Mouse (Mus musculus): Measurements from ENCODE around the gene Gm10487. TPM values are rescaled to one million over a fixed set of nuclear protein-coding genes. Genes with fewer than 3 reads are reported as not detected.
"Not testable (repeated sequence)": the region's sequence is repeated elsewhere in the genome, so short reads cannot be mapped to it uniquely, and the experiment has no call there.

Gene Gm10487
- not detected in 2 replicates for polyA plus RNA-seq (2014; fragmentation: Nextera tagmentation; extraction: Ambion mirVana)

DNA sequence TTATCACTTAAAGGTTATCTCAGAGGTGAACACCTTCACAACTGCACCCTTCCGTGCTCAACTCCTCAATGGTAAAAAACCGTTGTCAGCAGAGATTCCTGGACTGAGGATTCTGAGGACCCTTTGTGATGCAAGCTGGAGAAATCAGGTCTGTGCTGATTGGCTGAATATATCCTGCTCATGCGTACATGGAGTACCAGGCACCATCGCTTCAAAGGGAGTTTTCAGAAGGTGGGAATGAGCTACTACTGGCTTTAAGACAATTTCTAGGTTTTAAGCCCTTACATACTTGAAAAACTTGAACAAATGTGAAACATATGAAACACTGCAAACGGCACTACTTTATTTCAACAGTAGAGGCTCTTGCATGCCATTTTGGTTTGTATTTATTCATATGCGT lies at the start of gene Gm10487:
Gene Gm10487 (minus strand): TSS at position 101 of the 400 bp plus-strand sequence.
- H3K4me1 ChIP-seq (ENCODE audit: control insufficient read depth, insufficient read depth, low read length); H3K27me3 ChIP-seq (ENCODE audit: control insufficient read depth, insufficient read depth, low read length); H3K36me3 ChIP-seq (replicated peaks; ENCODE audit: control insufficient read depth, insufficient read depth, low read depth, low read length); H3K4me2 ChIP-seq (ENCODE audit: low read depth, low read length); H3K9ac ChIP-seq (replicated peaks; ENCODE audit: low read length); H3K4me3 ChIP-seq (ENCODE audit: low read depth, low read length); H3K27ac ChIP-seq (replicated peaks; ENCODE audit: low read depth, low read length); H3K9me3 ChIP-seq (replicated peaks; ENCODE audit: control insufficient read depth, low read length); DNase-seq (ENCODE audit: low spot score); ATAC-seq (replicated peaks; ENCODE audit: insufficient number of reproducible peaks, low FRiP score, low TSS enrichment, low read depth): not testable (repeated sequence)
- WGBS = no CpG with 5 or more reads among the region's 6 CpGs

Measured in embryonic facial prominence, embryonic 11.5 days (tissue).